8 mouse cellular contexts compared by ENCODE assay signal in genomic region chr11:58979661-58980060, GRCm38 (mm10). TPM values are rescaled to one million over a fixed set of nuclear protein-coding genes. Genes with fewer than 3 reads are reported as not detected.
DNase-seq lines count a peak whose midpoint lies in the region; ATAC-seq and TF ChIP-seq lines count a peak whose summit lies in the region.

No protein-coding gene starts in this region.

- H3K4me1 ChIP-seq in erythroblast, embryonic 14.5 days (ENCODE audit: control insufficient read depth) = peaks cover 55% of the 10 kb centered on the region
- peaks cover 61% of the 10 kb centered on the region for H3K4me1 ChIP-seq in E14TG2a.4 (replicated peaks; ENCODE audit: low read depth, low read length)
- peaks cover 19% of the 10 kb centered on the region for H3K4me1 ChIP-seq in forebrain, postnatal 0 days (ENCODE audit: insufficient read depth)
- peaks cover 59% of the 10 kb centered on the region for H3K4me1 ChIP-seq in liver, embryonic 13.5 days (replicated peaks)
- H3K4me1 ChIP-seq in neural tube, embryonic 13.5 days (replicated peaks) = peaks cover 57% of the 10 kb centered on the region

- peak overlapping the region; percentile 70 for H3K4me3 ChIP-seq in erythroblast, embryonic 14.5 days (replicated peaks)
- peak overlapping the region; percentile 93 for H3K4me3 ChIP-seq in E14TG2a.4 (replicated peaks; ENCODE audit: low read length)
- 0 out of 2 replicates have a peak overlapping the region, but pooled peaks have one; percentile 59 for H3K4me3 ChIP-seq in forebrain, postnatal 0 days (ENCODE audit: low read depth, low read length)
- H3K4me3 ChIP-seq in liver, embryonic 13.5 days (replicated peaks) = peak overlapping the region; percentile 95
- peak overlapping the region; percentile 99 for H3K4me3 ChIP-seq in neural tube, embryonic 13.5 days

- no peaks in the 10 kb centered on the region for H3K9me3 ChIP-seq in erythroblast, embryonic 14.5 days (ENCODE audit: control insufficient read depth, low read length)
- H3K9me3 ChIP-seq in E14TG2a.4 (ENCODE audit: low read length) = no peaks in the 10 kb centered on the region
- no peaks in the 10 kb centered on the region for H3K9me3 ChIP-seq in forebrain, postnatal 0 days (ENCODE audit: low read length)
- no peaks in the 10 kb centered on the region for H3K9me3 ChIP-seq in liver, embryonic 13.5 days (replicated peaks)
- no peaks in the 10 kb centered on the region for H3K9me3 ChIP-seq in neural tube, embryonic 13.5 days

- no peaks in the 10 kb centered on the region for H3K27me3 ChIP-seq in erythroblast, embryonic 14.5 days (ENCODE audit: control insufficient read depth)
- H3K27me3 ChIP-seq in E14TG2a.4 (ENCODE audit: insufficient read depth, low read length) = 0 out of 2 replicates have a peak, but pooled peaks cover 2% of the 10 kb centered on the region
- no peaks in the 10 kb centered on the region for H3K27me3 ChIP-seq in forebrain, postnatal 0 days (ENCODE audit: insufficient read depth, low read length)
- H3K27me3 ChIP-seq in liver, embryonic 13.5 days = no peaks in the 10 kb centered on the region
- H3K27me3 ChIP-seq in neural tube, embryonic 13.5 days = no peaks in the 10 kb centered on the region

- WGBS in forebrain, postnatal 0 days = 81% methylated on average over 7 of the region's 7 CpGs
- WGBS in liver, embryonic 13.5 days (ENCODE audit: insufficient replicate concordance) = 64% methylated on average over 7 of the region's 7 CpGs
- WGBS in neural tube, embryonic 13.5 days = 88% methylated on average over 7 of the region's 7 CpGs

- no peak for TF ChIP-seq CTCF in E14TG2a.4 (conservative IDR thresholded peaks at IDR 0.05; ENCODE audit: low read length)
- no peak for TF ChIP-seq CTCF in forebrain, postnatal 0 days (IDR thresholded peaks at IDR 0.05; ENCODE audit: low read depth)

- no peak for ATAC-seq in erythroblast, adult 5-6 weeks (replicated peaks; ENCODE audit: low FRiP score, poor library complexity, severe bottlenecking)
- no peak for ATAC-seq in forebrain, postnatal 0 days
- ATAC-seq in liver, embryonic 13.5 days (ENCODE audit: low read depth) = peak; percentile 32; the same call in 1 of the 2 replicates
- no peak for ATAC-seq in neural tube, embryonic 13.5 days (ENCODE audit: low read depth)
- no peak for ATAC-seq in frontal cortex, adult (ENCODE audit: low TSS enrichment)

- no peak overlapping the region for H3K27ac ChIP-seq in forebrain, postnatal 0 days (ENCODE audit: low read depth, low read length)
- peak overlapping the region; percentile 58 for H3K27ac ChIP-seq in liver, embryonic 13.5 days
- H3K27ac ChIP-seq in neural tube, embryonic 13.5 days (replicated peaks) = no peak overlapping the region

- H3K9ac ChIP-seq in forebrain, postnatal 0 days = peak overlapping the region; percentile 85
- peak overlapping the region; percentile 95 for H3K9ac ChIP-seq in liver, embryonic 13.5 days
- peak overlapping the region; percentile 96 for H3K9ac ChIP-seq in neural tube, embryonic 13.5 days

- DNase-seq in forebrain, postnatal 0 days = no peak
- no peak for DNase-seq in liver, embryonic 13.5 days
- no peak for DNase-seq in spleen, adult 18-20 months

- H3K36me3 ChIP-seq in erythroblast, embryonic 14.5 days (ENCODE audit: control insufficient read depth) = peaks cover 49% of the 10 kb centered on the region
- H3K36me3 ChIP-seq in E14TG2a.4 (ENCODE audit: insufficient read depth, low read length) = peaks cover 59% of the 10 kb centered on the region
- H3K36me3 ChIP-seq in forebrain, postnatal 0 days (ENCODE audit: insufficient read depth) = peaks cover 19% of the 10 kb centered on the region
- peaks cover 32% of the 10 kb centered on the region for H3K36me3 ChIP-seq in liver, embryonic 13.5 days
- peaks cover 32% of the 10 kb centered on the region for H3K36me3 ChIP-seq in neural tube, embryonic 13.5 days

- peak overlapping the region; percentile 99 for H3K4me2 ChIP-seq in forebrain, postnatal 0 days (ENCODE audit: low read depth)
- H3K4me2 ChIP-seq in liver, embryonic 13.5 days = peak overlapping the region; percentile 88
- peak overlapping the region; percentile 100 for H3K4me2 ChIP-seq in neural tube, embryonic 13.5 days

RNA-seq across cellular contexts. Expression of gene Trim11, which starts 1.8 kb away (rescaled TPM):
- polyA plus RNA-seq in erythroblast, embryonic 14.5 days (2012) = 1.0 and 1.2 TPM in 2 replicates
- 6.7 and 11.1 TPM in 2 replicates for total RNA-seq in erythroblast, adult 5-6 weeks (2015; ENCODE audit: low replicate concordance)
- 8.1 and 10.8 TPM in 2 replicates for total RNA-seq in erythroblast, adult 5-6 weeks (2017; ENCODE audit: low replicate concordance)
- total RNA-seq in forebrain, postnatal 0 days (2014; rRNA removed) = 29.2 and 31.9 TPM in 2 replicates
- 13.5 and 16.0 TPM in 2 replicates for polyA plus RNA-seq in forebrain, postnatal 0 days (2015; fragmentation: Nextera tagmentation; extraction: Ambion mirVana)
- polyA plus RNA-seq in liver, embryonic 13.5 days (2015; fragmentation: Nextera tagmentation; extraction: Ambion mirVana) = 8.9 and 9.2 TPM in 2 replicates
- 19.7 and 20.2 TPM in 2 replicates for polyA plus RNA-seq in neural tube, embryonic 13.5 days (2015; fragmentation: Nextera tagmentation; extraction: Ambion mirVana)

RNA-seq across cellular contexts. Expression of gene Hist3h2a, which starts 25.2 kb away (rescaled TPM):
- polyA plus RNA-seq in erythroblast, embryonic 14.5 days (2012) = 5.7 and 9.8 TPM in 2 replicates
- total RNA-seq in erythroblast, adult 5-6 weeks (2015; ENCODE audit: low replicate concordance) = 30.5 and 41.5 TPM in 2 replicates
- 255 and 279 TPM in 2 replicates for total RNA-seq in erythroblast, adult 5-6 weeks (2017; ENCODE audit: low replicate concordance)
- total RNA-seq in forebrain, postnatal 0 days (2014; rRNA removed) = 181 and 199 TPM in 2 replicates
- polyA plus RNA-seq in forebrain, postnatal 0 days (2015; fragmentation: Nextera tagmentation; extraction: Ambion mirVana) = 58.0 and 58.7 TPM in 2 replicates
- polyA plus RNA-seq in liver, embryonic 13.5 days (2015; fragmentation: Nextera tagmentation; extraction: Ambion mirVana) = 12.3 and 13.7 TPM in 2 replicates
- 124 and 126 TPM in 2 replicates for polyA plus RNA-seq in neural tube, embryonic 13.5 days (2015; fragmentation: Nextera tagmentation; extraction: Ambion mirVana)

RNA-seq across cellular contexts. Expression of gene Trim17, which starts 25.2 kb away (rescaled TPM):
- 0.14 TPM in 1 of 2 replicates, not detected in the other for polyA plus RNA-seq in erythroblast, embryonic 14.5 days (2012)
- total RNA-seq in erythroblast, adult 5-6 weeks (2015; ENCODE audit: low replicate concordance) = 0.63 TPM in 1 of 2 replicates, not detected in the other
- total RNA-seq in erythroblast, adult 5-6 weeks (2017; ENCODE audit: low replicate concordance) = 1.5 TPM in 1 of 2 replicates, not detected in the other
- 3.4 and 4.0 TPM in 2 replicates for total RNA-seq in forebrain, postnatal 0 days (2014; rRNA removed)
- polyA plus RNA-seq in forebrain, postnatal 0 days (2015; fragmentation: Nextera tagmentation; extraction: Ambion mirVana) = 0.65 TPM in 2 replicates
- polyA plus RNA-seq in liver, embryonic 13.5 days (2015; fragmentation: Nextera tagmentation; extraction: Ambion mirVana) = 0.06 and 0.18 TPM in 2 replicates
- 0.90 and 1.3 TPM in 2 replicates for polyA plus RNA-seq in neural tube, embryonic 13.5 days (2015; fragmentation: Nextera tagmentation; extraction: Ambion mirVana)

RNA-seq across cellular contexts. Expression of gene Hist3h2ba, which starts 30.9 kb away (rescaled TPM):
- 5.1 and 5.4 TPM in 2 replicates for polyA plus RNA-seq in erythroblast, embryonic 14.5 days (2012)
- total RNA-seq in erythroblast, adult 5-6 weeks (2015; ENCODE audit: low replicate concordance) = 7.5 and 25.9 TPM in 2 replicates
- 40.6 and 51.9 TPM in 2 replicates for total RNA-seq in erythroblast, adult 5-6 weeks (2017; ENCODE audit: low replicate concordance)
- total RNA-seq in forebrain, postnatal 0 days (2014; rRNA removed) = 446 and 960 TPM in 2 replicates
- 111 and 146 TPM in 2 replicates for polyA plus RNA-seq in forebrain, postnatal 0 days (2015; fragmentation: Nextera tagmentation; extraction: Ambion mirVana)
- polyA plus RNA-seq in liver, embryonic 13.5 days (2015; fragmentation: Nextera tagmentation; extraction: Ambion mirVana) = 5.5 and 6.3 TPM in 2 replicates
- polyA plus RNA-seq in neural tube, embryonic 13.5 days (2015; fragmentation: Nextera tagmentation; extraction: Ambion mirVana) = 278 and 296 TPM in 2 replicates

RNA-seq across cellular contexts. Expression of gene Rnf187, which starts 40.9 kb away (rescaled TPM):
- polyA plus RNA-seq in erythroblast, embryonic 14.5 days (2012) = 58.5 and 75.1 TPM in 2 replicates
- 18.6 and 23.6 TPM in 2 replicates for total RNA-seq in erythroblast, adult 5-6 weeks (2015; ENCODE audit: low replicate concordance)
- 32.3 and 36.6 TPM in 2 replicates for total RNA-seq in erythroblast, adult 5-6 weeks (2017; ENCODE audit: low replicate concordance)
- total RNA-seq in forebrain, postnatal 0 days (2014; rRNA removed) = 668 and 716 TPM in 2 replicates
- 583 and 608 TPM in 2 replicates for polyA plus RNA-seq in forebrain, postnatal 0 days (2015; fragmentation: Nextera tagmentation; extraction: Ambion mirVana)
- polyA plus RNA-seq in liver, embryonic 13.5 days (2015; fragmentation: Nextera tagmentation; extraction: Ambion mirVana) = 125 and 130 TPM in 2 replicates
- polyA plus RNA-seq in neural tube, embryonic 13.5 days (2015; fragmentation: Nextera tagmentation; extraction: Ambion mirVana) = 576 and 601 TPM in 2 replicates
